Mouse (Mus musculus): ENCODE measurements at regions not wholly inside any gene's neighbourhood (a gene's known extent, or its start where the extent isn't known, plus 50 kb on each side); places are given as distances from the start of the nearest gene placed in this dataset.

DNA sequence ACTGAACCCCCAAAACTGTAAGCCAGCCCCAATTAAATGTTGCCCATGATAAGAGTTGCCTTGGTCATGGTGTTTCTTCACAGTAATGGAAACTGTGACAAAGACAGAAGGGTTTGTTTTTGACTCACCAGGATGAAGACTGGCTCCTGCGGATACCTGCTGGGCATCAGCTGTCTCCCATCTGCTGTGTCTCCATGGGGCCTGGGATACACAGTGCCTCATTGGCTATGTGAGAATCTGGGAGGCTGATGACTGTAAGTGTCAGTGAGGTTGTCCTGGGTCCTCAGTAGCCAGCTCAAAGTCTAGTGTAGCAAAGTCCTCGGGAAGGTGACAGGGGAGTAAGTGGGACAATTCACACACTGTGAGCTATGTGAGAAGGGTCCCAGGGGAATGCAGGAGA, 139.5 kb upstream of the Sfswap start:
- TF ChIP-seq POLR2A (IDR thresholded peaks at IDR 0.05; ENCODE audit: insufficient read depth, low read depth, low read length), result no peak
- TF ChIP-seq CTCF (IDR thresholded peaks at IDR 0.05; ENCODE audit: insufficient read depth, low read depth, low read length), result no peak

All from olfactory bulb, adult 2 months (tissue).